Mouse (Mus musculus): ENCODE results near the gene Adam22. TPM values are rescaled to one million over a fixed set of nuclear protein-coding genes. Genes with fewer than 3 reads are reported as not detected.

Adam22 gene
- polyA plus RNA-seq, 1 experiment: not detected

DNA sequence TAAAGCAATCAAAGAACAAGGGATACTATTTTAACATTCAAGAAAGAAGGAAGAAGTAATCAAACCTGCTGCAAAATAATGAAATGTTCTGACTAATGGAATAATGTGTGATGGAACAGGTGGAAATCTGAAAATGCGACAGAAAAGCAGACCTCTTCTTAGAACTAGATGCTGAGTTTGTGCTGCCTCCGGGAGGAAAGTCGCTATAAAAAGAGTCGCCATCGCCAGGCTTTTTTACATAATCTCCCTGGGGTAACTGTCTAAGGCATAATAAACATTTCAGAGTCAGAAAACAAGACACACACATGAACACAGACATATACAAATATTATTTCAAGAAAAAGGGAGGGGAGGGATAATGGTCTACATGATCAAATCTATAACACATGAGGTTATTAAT, 273.0 kb downstream of the Adam22 start:
- TF ChIP-seq GATA1 (IDR thresholded peaks at IDR 0.05; ENCODE audit: low read length) (no peak), TAL1 (IDR thresholded peaks at IDR 0.05; ENCODE audit: low read length) (no peak)
- H3K4me1 ChIP-seq (ENCODE audit: control insufficient read depth): no peaks in the 10 kb centered on the region
- H3K27me3 ChIP-seq (ENCODE audit: control insufficient read depth): no peaks in the 10 kb centered on the region
- H3K4me3 ChIP-seq (replicated peaks): no peak overlapping the region
- no peaks in the 10 kb centered on the region for H3K9me3 ChIP-seq (ENCODE audit: control insufficient read depth, low read length)
- H3K36me3 ChIP-seq (ENCODE audit: control insufficient read depth): no peaks in the 10 kb centered on the region

DNA sequence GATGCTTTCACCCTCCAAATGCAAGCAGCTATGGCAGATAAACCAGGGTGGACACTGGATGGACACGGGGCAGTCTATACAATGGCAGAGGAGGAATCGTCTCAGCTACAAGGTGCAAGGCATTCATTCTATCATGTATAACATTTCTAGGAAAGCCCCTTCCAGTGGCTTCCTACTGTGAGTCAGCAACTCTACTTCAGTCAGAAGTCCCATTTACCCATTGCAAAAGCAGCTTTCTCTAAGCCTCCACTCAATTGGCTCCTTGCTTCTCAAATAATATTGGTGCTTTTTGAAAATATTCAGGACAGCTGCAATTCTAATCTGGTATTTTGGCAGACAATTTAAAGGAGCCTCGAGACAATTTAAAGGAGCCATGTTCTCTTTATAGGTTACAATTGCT, 279.8 kb downstream of the Adam22 start:
- H3K9me3 ChIP-seq (ENCODE audit: control insufficient read depth, low read length): no peaks in the 10 kb centered on the region
- no peaks in the 10 kb centered on the region for H3K27me3 ChIP-seq (ENCODE audit: control insufficient read depth)
- no peaks in the 10 kb centered on the region for H3K36me3 ChIP-seq (ENCODE audit: control insufficient read depth)
- H3K4me1 ChIP-seq (ENCODE audit: control insufficient read depth): no peaks in the 10 kb centered on the region; the same call in 1 of the 2 replicates
- TF ChIP-seq TAL1 (IDR thresholded peaks at IDR 0.05; ENCODE audit: low read length): no peak
- no peak for TF ChIP-seq GATA1 (IDR thresholded peaks at IDR 0.05; ENCODE audit: low read length)
- H3K4me3 ChIP-seq (replicated peaks): no peak overlapping the region

DNA sequence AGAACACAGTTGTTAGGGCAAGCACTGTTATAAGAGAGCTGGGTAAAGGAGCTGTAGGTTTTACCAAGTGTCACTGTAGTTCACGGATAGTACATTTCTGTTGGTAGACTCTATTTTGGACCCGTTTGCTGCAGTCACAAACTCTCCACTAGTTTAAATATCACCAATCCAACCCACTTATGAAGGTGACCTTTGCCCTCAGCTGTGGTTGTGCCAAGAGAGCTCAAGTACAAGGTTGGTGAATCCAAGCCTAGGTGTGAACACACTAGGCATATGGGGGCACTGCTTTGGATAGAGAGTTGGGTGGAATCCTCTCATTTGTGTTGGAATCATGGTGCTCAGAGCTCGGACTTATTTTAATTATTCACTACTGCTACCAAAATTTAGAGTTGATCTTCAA, 282.3 kb downstream of the Adam22 start:
- Histone ChIP-seq H3K27me3 (ENCODE audit: control insufficient read depth) (no peaks in the 10 kb centered on the region), H3K36me3 (ENCODE audit: control insufficient read depth) (no peaks in the 10 kb centered on the region), H3K4me3 (replicated peaks) (no peak overlapping the region), H3K4me1 (ENCODE audit: control insufficient read depth) (peaks cover 2% of the 10 kb centered on the region; the same call in 1 of the 2 replicates), H3K9me3 (ENCODE audit: control insufficient read depth, low read length) (no peaks in the 10 kb centered on the region)
- TF ChIP-seq GATA1 (IDR thresholded peaks at IDR 0.05; ENCODE audit: low read length) (no peak), TAL1 (IDR thresholded peaks at IDR 0.05; ENCODE audit: low read length) (no peak)

DNA sequence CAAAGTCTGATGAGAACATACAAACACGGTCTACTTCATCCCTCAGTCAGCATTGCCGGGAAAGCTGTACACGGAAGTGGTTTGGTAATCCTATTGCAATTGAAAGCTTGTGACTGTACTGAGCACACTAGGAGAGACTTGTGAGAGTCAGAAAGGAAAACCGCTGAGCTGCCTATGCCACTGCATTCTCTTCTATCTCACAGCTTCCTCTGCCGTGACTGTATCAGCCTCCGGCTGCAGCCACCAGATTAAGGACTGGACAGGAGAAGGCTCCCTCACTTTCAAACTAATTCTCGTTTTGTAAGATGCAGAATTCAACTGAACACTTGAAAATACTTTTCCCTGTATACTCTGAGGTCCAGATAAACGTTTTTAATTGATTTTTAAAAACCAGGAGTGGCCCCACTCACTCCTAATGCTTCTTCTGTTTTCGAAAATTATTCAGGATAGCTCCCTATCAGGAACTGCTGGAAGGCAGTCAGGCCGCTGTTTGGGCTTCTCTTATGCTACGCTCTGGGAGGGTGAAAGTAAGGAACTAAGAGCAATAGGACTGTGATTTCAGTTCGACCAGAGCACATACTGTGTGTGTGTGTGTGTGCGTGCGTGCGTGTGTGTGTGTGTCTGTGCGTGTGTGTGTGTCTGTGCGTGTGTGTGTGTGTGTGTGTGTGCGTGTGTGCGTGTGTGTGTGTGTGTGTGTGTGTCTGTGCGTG, 285.0 kb downstream of the Adam22 start:
- no peaks in the 10 kb centered on the region for H3K27me3 ChIP-seq (ENCODE audit: control insufficient read depth)
- H3K4me3 ChIP-seq (replicated peaks): no peak overlapping the region
- peaks cover 2% of the 10 kb centered on the region; the same call in 1 of the 2 replicates for H3K4me1 ChIP-seq (ENCODE audit: control insufficient read depth)
- TF ChIP-seq TAL1 (IDR thresholded peaks at IDR 0.05; ENCODE audit: low read length): no peak
- TF ChIP-seq GATA1 (IDR thresholded peaks at IDR 0.05; ENCODE audit: low read length): no peak
- no peaks in the 10 kb centered on the region for H3K9me3 ChIP-seq (ENCODE audit: control insufficient read depth, low read length)
- H3K36me3 ChIP-seq (ENCODE audit: control insufficient read depth): no peaks in the 10 kb centered on the region

DNA sequence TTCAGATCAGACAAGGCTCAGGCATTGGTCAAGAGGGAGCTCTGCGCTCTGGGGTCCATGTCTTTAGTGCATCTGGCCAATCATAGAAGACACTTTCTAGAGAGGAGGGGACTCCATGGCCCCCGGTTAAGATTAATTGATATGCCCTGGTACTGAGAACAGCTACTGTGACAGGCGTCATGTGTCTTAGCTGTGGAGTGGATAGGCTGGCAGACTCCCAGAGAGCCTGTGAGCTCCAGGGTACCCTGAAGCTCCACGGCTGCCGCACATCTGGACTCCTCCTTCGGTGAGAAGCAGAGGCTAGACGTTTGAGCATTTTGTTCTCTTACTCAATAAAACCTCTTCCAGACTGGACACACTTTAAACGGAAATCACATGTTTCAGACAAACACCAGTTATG, 290.5 kb downstream of the Adam22 start:
- no peak overlapping the region for H3K4me3 ChIP-seq (replicated peaks)
- H3K36me3 ChIP-seq (ENCODE audit: control insufficient read depth): peaks cover 17% of the 10 kb centered on the region
- H3K4me1 ChIP-seq (ENCODE audit: control insufficient read depth): no peaks in the 10 kb centered on the region
- no peaks in the 10 kb centered on the region for H3K9me3 ChIP-seq (ENCODE audit: control insufficient read depth, low read length)
- TF ChIP-seq TAL1 (IDR thresholded peaks at IDR 0.05; ENCODE audit: low read length): no peak
- TF ChIP-seq GATA1 (IDR thresholded peaks at IDR 0.05; ENCODE audit: low read length): no peak
- no peaks in the 10 kb centered on the region for H3K27me3 ChIP-seq (ENCODE audit: control insufficient read depth)

DNA sequence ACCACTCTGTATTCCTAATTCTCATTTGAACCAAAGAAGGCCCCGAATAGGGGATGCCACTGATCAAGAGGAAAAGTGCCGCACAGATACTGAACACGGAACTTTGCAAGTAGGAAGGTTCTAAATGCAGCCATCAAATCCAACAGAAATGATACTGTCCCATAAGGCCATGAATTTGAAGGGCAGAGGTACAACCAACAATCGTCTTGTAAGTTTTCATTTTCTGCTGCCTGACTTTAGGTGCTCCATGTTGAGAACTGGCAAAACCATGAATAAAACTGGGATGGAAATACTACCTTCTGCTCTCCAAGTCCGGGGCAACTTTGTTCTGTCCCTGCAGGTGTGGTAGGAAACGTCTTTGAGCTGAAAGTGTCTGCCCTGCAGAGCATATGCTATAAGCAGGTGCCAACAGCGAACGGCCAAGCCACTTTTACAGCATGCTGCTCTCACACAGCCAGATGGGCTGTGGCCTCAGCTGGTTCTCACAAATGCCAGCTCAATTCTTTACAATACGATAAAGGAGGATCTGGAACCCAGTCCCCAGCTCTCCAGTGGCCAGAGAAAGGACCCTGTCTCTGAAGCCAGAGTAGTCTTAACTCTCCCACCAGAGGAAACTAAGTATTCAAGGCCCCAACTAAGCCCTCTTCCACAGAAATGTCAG, 293.9 kb downstream of the Adam22 start:
- no peaks in the 10 kb centered on the region for H3K27me3 ChIP-seq (ENCODE audit: control insufficient read depth)
- H3K4me1 ChIP-seq (ENCODE audit: control insufficient read depth): no peaks in the 10 kb centered on the region
- no peak overlapping the region for H3K4me3 ChIP-seq (replicated peaks)
- TF ChIP-seq TAL1 (IDR thresholded peaks at IDR 0.05; ENCODE audit: low read length): no peak
- TF ChIP-seq GATA1 (IDR thresholded peaks at IDR 0.05; ENCODE audit: low read length): no peak
- peaks cover 45% of the 10 kb centered on the region for H3K36me3 ChIP-seq (ENCODE audit: control insufficient read depth)
- no peaks in the 10 kb centered on the region for H3K9me3 ChIP-seq (ENCODE audit: control insufficient read depth, low read length)

DNA sequence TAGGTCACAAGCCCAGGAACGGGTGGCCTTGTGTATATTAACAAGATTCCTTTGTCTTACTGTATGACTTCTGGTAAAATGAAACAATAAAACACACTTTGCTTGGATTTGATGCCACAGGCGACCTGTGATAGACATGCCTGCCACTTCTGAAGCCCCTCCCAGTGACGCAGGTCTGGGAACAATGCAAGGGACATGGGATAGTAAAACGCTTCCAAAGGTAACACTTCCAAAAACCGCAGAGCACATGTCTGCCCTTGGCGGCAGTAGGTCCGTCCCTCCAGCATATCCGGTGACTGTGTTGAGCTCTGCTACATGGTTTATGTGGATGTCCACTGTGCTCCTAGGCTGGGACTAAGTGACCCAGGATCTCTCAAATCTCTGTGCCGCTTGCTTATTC, 294.6 kb downstream of the Adam22 start:
- no peaks in the 10 kb centered on the region for H3K4me1 ChIP-seq (ENCODE audit: control insufficient read depth)
- no peak overlapping the region for H3K4me3 ChIP-seq (replicated peaks)
- TF ChIP-seq GATA1 (IDR thresholded peaks at IDR 0.05; ENCODE audit: low read length): no peak
- no peak for TF ChIP-seq TAL1 (IDR thresholded peaks at IDR 0.05; ENCODE audit: low read length)
- no peaks in the 10 kb centered on the region for H3K27me3 ChIP-seq (ENCODE audit: control insufficient read depth)
- H3K9me3 ChIP-seq (ENCODE audit: control insufficient read depth, low read length): no peaks in the 10 kb centered on the region
- peaks cover 51% of the 10 kb centered on the region for H3K36me3 ChIP-seq (ENCODE audit: control insufficient read depth)

DNA sequence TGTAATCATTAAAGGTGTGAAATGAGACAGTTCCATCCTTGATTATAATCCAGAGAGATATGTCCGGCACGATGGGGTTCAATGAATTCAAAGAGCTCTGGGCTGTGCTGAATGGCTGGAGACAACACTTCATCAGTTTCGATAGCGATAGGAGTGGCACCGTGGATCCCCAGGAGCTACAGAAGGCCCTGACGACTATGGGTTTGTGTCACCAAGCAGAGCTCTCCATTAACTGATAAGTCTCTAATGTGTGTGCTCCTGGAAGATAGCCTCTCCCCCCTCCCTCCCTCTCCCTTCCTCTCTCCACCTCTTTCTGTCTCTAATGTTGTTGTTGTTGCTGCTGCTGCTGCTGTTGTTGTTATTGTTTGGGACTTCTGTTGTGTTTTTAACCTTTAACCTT, 304.8 kb downstream of the Adam22 start:
- TF ChIP-seq TAL1 (IDR thresholded peaks at IDR 0.05; ENCODE audit: low read length) (no peak; the same call in 2 of the 3 replicates), GATA1 (IDR thresholded peaks at IDR 0.05; ENCODE audit: low read length) (peak; percentile 20; the same call in 1 of the 2 replicates)
- H3K27me3 ChIP-seq (ENCODE audit: control insufficient read depth): no peaks in the 10 kb centered on the region
- H3K4me3 ChIP-seq (replicated peaks): peak overlapping the region; percentile 32
- H3K36me3 ChIP-seq (ENCODE audit: control insufficient read depth): peaks cover 96% of the 10 kb centered on the region
- peaks cover 40% of the 10 kb centered on the region for H3K4me1 ChIP-seq (ENCODE audit: control insufficient read depth)
- H3K9me3 ChIP-seq (ENCODE audit: control insufficient read depth, low read length): no peaks in the 10 kb centered on the region

DNA sequence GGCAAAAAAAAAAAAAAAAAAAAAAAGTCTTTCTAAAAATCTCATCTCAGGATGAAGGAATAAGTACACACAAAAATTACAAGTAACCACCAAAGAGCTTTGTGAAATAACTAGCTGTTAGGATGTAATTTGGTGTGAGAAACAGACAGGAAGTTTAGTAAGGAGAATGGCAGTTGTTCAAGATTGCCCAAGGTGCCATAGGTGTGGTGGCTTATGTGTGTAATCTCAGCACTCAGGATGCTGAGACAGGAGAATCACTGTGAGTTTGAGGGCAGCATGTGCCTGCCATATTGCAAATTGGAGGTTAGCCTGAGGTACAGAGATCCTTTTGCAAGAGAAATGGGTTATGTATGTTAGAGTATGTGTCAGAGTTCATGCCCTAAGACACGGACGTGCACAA, 305.5 kb downstream of the Adam22 start:
- peaks cover 96% of the 10 kb centered on the region for H3K36me3 ChIP-seq (ENCODE audit: control insufficient read depth)
- no peaks in the 10 kb centered on the region for H3K9me3 ChIP-seq (ENCODE audit: control insufficient read depth, low read length)

More for the DNA sequence above, 305.5 kb downstream of the Adam22 start:
- Histone ChIP-seq H3K27me3 (ENCODE audit: control insufficient read depth) (no peaks in the 10 kb centered on the region), H3K4me3 (replicated peaks) (no peak overlapping the region), H3K4me1 (ENCODE audit: control insufficient read depth) (peaks cover 48% of the 10 kb centered on the region)
- no peak for TF ChIP-seq TAL1 (IDR thresholded peaks at IDR 0.05; ENCODE audit: low read length)
- no peak for TF ChIP-seq GATA1 (IDR thresholded peaks at IDR 0.05; ENCODE audit: low read length)

Measured in erythroblast, embryonic 14.5 days (primary cell).